Mouse (Mus musculus): ENCODE measurements around the gene Uba3. TPM values are rescaled to one million over a fixed set of nuclear protein-coding genes. Genes with fewer than 3 reads are reported as not detected.

Gene Uba3
- total and polyA plus RNA-seq, 2 experiments from 2014 or later = 54.5 to 63.9 TPM

DNA sequence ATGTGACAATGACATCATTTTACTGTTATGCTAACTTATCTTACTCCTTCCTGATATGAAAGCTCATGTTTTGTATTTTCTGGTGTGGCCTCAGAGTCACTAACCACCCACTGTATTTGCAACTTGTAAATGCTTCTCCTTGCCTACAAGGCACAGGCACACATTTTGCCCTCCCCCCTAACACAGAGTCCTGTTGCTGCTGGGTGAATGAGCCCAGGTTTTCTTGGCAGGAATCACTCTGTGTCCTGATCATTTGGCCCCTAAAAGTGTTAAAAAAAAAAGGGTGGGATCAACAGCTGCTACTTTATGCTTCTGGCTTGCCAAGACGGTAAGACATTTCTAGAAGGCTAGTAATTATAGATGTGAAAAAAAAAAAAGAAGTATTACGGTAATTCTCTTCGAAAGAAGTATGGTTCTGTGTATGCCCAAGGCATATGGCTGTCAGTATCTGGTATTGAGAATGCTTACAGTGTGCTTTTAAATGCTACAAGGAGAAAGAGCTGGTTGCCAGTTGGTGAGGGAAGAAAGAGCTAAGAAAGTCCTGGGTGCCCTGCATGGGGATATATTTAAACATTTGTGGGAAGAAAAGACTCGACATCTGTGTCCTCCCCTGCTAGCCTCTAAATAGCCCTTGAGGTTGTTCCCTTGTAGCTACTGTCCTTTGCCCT lies 10.8 kb upstream of the Uba3 start:
- DNase-seq (ENCODE audit: low spot score) (no peak), ATAC-seq (ENCODE audit: low FRiP score) (no peak)
- 74% methylated on average over 4 of the region's 4 CpGs for WGBS
- H3K4me3 ChIP-seq (ENCODE audit: low read depth, low read length) = no peak overlapping the region
- H3K27ac ChIP-seq (ENCODE audit: low read depth, low read length) = no peak overlapping the region
- no peaks in the 10 kb centered on the region for H3K9me3 ChIP-seq (ENCODE audit: low read length)
- no peaks in the 10 kb centered on the region for H3K27me3 ChIP-seq (ENCODE audit: insufficient read depth, low read length)
- H3K4me2 ChIP-seq (ENCODE audit: low read depth, low read length, poor library complexity, severe bottlenecking) = no peak overlapping the region
- H3K36me3 ChIP-seq (ENCODE audit: insufficient read depth, low read length) = no peaks in the 10 kb centered on the region
- TF ChIP-seq CTCF (IDR thresholded peaks at IDR 0.05) = no peak
- no peak overlapping the region for H3K9ac ChIP-seq (replicated peaks; ENCODE audit: low read length, poor library complexity, severe bottlenecking)
- H3K4me1 ChIP-seq (ENCODE audit: insufficient read depth, low read length) = peaks cover 8% of the 10 kb centered on the region; the same call in 1 of the 2 replicates

DNA sequence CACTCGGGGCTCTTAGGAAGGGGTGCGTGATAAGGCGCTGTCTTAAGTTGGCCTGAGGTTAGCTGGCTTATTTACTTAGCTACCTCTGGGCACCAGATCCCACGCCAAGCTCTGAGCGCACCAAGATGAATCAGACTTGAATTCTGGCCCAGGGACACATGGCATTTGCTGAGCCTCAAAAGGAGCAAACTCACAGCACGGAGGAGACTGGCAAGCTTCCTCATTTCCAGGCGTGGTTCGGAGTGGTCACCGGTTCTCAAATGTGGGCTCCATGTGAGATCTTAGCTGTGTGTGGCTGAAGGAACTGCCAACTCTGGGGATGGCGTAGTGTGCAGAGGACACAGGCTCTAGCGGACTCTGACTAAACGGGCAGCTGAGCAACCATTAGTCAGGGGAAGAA lies 6.5 kb upstream of the Uba3 start:
- TF ChIP-seq CTCF (IDR thresholded peaks at IDR 0.05) = no peak
- no peaks in the 10 kb centered on the region for H3K27me3 ChIP-seq (ENCODE audit: insufficient read depth, low read length)
- no peak overlapping the region for H3K27ac ChIP-seq (ENCODE audit: low read depth, low read length)
- H3K4me3 ChIP-seq (ENCODE audit: low read depth, low read length) = peak overlapping the region; percentile 67
- H3K36me3 ChIP-seq (ENCODE audit: insufficient read depth, low read length) = no peaks in the 10 kb centered on the region
- H3K9me3 ChIP-seq (ENCODE audit: low read length) = no peaks in the 10 kb centered on the region
- peak overlapping the region; percentile 75 for H3K4me2 ChIP-seq (ENCODE audit: low read depth, low read length, poor library complexity, severe bottlenecking)
- H3K4me1 ChIP-seq (ENCODE audit: insufficient read depth, low read length) = peaks cover 8% of the 10 kb centered on the region; the same call in 1 of the 2 replicates
- 54% methylated on average over 12 of the region's 12 CpGs for WGBS
- H3K9ac ChIP-seq (replicated peaks; ENCODE audit: low read length, poor library complexity, severe bottlenecking) = peak overlapping the region; percentile 82; the same call in 1 of the 2 replicates
- DNase-seq (ENCODE audit: low spot score) = peak; percentile 50
- no peak for ATAC-seq (ENCODE audit: low FRiP score)

DNA sequence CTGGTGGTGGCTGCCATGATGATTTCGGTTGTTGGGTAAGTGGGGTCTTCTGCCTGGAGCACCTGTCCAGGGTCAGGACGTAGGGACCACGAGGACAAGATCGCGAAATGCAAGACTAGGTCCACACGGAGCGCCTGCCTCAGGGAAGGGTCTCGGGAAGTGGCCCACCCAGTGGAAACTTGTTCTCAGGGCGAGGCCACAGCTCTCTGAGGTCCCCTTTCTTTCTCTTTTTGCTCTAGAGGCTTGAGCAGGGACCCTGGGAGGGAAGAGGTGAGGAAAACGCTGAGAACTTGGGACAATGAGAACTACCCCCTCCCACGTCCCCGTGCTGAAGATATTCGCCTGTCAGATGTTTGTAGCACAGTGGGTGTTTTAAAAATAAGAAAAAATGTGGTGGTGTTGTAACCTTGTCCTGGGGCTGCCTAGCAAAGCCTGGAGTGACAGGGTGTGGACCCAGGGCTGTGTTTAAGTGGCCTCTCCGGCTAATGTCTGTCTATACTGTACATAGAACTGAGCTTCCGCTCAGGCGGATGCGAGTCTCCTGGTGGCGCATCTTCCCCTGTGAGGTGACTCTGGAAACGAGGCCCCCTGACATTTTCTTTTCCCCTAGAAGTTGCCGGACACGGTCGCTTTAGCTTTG lies 5.6 kb upstream of the Uba3 start:
- TF ChIP-seq CTCF (IDR thresholded peaks at IDR 0.05) = no peak; the same call in 1 of the 2 replicates
- H3K9ac ChIP-seq (replicated peaks; ENCODE audit: low read length, poor library complexity, severe bottlenecking) = peak overlapping the region; percentile 82
- peak; percentile 61 for ATAC-seq (ENCODE audit: low FRiP score)

DNA sequence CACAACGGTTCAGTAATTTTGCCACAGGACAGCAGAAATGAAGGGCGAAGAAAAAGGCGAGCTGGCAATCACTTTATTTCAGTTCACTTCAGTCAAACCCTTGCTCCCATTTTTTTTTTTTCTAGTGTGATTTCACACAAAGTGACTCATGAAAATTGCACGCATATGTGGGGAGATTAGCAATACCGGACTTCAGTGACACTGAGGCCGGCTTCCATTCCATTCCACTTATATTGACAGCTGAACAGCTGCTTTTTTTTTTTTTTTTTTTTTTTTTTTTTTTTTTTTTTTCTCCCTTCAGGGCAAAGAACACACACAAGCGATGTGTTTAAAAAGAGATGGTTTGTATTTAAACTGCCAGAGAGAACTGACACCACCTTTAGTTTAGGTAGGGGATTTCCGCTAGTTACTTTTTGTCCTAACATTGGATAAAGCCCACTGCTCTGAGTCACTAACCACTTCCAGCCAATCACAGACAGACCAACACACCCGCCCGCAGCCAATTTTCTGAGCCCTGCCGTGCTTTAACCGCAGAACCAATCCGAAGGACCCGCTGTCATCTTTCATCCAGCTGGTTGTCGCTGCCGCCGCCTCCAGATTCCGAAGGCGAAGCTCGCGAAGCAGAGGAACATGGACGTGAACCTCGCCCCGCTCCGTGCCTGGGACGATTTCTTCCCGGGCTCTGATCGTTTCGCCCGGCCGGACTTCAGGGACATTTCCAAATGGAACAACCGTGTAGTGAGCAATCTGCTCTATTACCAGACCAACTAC lies 4.9 kb upstream of the Uba3 start, which contains the start of gene Arl6ip5:
TSS of gene Arl6ip5 (plus strand) at position 499 of the 771 bp plus-strand sequence.
- H3K27me3 ChIP-seq (ENCODE audit: insufficient read depth, low read length) = no peaks in the 10 kb centered on the region
- whole genome bisulfite sequencing = 9% methylated on average over 32 of the region's 32 CpGs
- TF ChIP-seq CTCF (IDR thresholded peaks at IDR 0.05) = 0 out of 2 replicates have a peak, but pooled peaks have one; percentile 1
- peak; percentile 73 for ATAC-seq (ENCODE audit: low FRiP score)
- peak within 1 kb of the TSS; percentile 67 for H3K4me3 ChIP-seq (ENCODE audit: low read depth, low read length)
- H3K4me1 ChIP-seq (ENCODE audit: insufficient read depth, low read length) = peaks cover 8% of the 10 kb centered on the region; the same call in 1 of the 2 replicates
- no peaks in the 10 kb centered on the region for H3K9me3 ChIP-seq (ENCODE audit: low read length)
- DNase-seq (ENCODE audit: low spot score) = peak; percentile 95
- peak within 1 kb of the TSS; percentile 82 for H3K9ac ChIP-seq (replicated peaks; ENCODE audit: low read length, poor library complexity, severe bottlenecking)
- H3K4me2 ChIP-seq (ENCODE audit: low read depth, low read length, poor library complexity, severe bottlenecking) = peak within 1 kb of the TSS; percentile 75
- H3K36me3 ChIP-seq (ENCODE audit: insufficient read depth, low read length) = no peaks in the 10 kb centered on the region
- H3K27ac ChIP-seq (ENCODE audit: low read depth, low read length) = peak within 1 kb of the TSS; percentile 59

More for the DNA sequence above, 5.6 kb upstream of the Uba3 start:
- Histone ChIP-seq H3K36me3 (ENCODE audit: insufficient read depth, low read length) (no peaks in the 10 kb centered on the region), H3K9me3 (ENCODE audit: low read length) (no peaks in the 10 kb centered on the region), H3K27me3 (ENCODE audit: insufficient read depth, low read length) (no peaks in the 10 kb centered on the region), H3K4me2 (ENCODE audit: low read depth, low read length, poor library complexity, severe bottlenecking) (peak overlapping the region; percentile 75), H3K4me1 (ENCODE audit: insufficient read depth, low read length) (peaks cover 8% of the 10 kb centered on the region; the same call in 1 of the 2 replicates), H3K27ac (ENCODE audit: low read depth, low read length) (peak overlapping the region; percentile 59), H3K4me3 (ENCODE audit: low read depth, low read length) (peak overlapping the region; percentile 67)
- DNase-seq (ENCODE audit: low spot score) = peak; percentile 16
- 1% methylated on average over 22 of the region's 22 CpGs for whole genome bisulfite sequencing

DNA sequence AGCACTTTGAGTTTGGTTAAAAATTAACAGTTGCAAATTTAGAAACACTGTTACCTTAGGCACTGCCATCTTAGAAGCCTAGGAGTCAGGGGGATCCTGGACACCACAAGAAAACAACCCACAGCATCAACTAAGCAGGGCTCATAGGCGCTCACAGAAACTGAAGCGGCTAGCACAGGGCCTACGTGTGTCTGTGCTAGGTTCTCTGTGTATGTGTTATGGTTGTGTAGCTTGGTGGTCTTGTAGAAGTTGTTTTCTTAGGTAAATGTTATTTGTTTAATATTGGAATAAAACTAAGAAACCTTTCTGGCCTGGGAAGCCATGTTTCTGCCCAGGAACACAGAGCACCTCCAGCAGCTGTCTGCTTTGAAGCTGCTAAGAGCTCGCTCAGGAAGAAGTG lies 4.3 kb upstream of the Uba3 start:
- ATAC-seq (ENCODE audit: low FRiP score) = no peak
- H3K36me3 ChIP-seq (ENCODE audit: insufficient read depth, low read length) = no peaks in the 10 kb centered on the region
- H3K27ac ChIP-seq (ENCODE audit: low read depth, low read length) = no peak overlapping the region
- no peak overlapping the region for H3K4me2 ChIP-seq (ENCODE audit: low read depth, low read length, poor library complexity, severe bottlenecking)
- no peak overlapping the region for H3K4me3 ChIP-seq (ENCODE audit: low read depth, low read length)
- no peaks in the 10 kb centered on the region for H3K27me3 ChIP-seq (ENCODE audit: insufficient read depth, low read length)
- no peaks in the 10 kb centered on the region for H3K9me3 ChIP-seq (ENCODE audit: low read length)
- WGBS = 92% methylated on average over 4 of the region's 4 CpGs
- no peak overlapping the region for H3K9ac ChIP-seq (replicated peaks; ENCODE audit: low read length, poor library complexity, severe bottlenecking)
- TF ChIP-seq CTCF (IDR thresholded peaks at IDR 0.05) = no peak
- H3K4me1 ChIP-seq (ENCODE audit: insufficient read depth, low read length) = peaks cover 8% of the 10 kb centered on the region; the same call in 1 of the 2 replicates
- DNase-seq (ENCODE audit: low spot score) = no peak

Measured in midbrain, postnatal 0 days (tissue).